Mouse (Mus musculus) lung, postnatal 0 days (tissue): ENCODE results near the gene Elmo2.

ENCODE experiments used
- CTCF ChIP-seq: IDR thresholded peaks from 2 replicates; pipeline ENCODE4 v1.5.1; 2016; ENCODE audit warnings: antibody characterized with exemption, mild to moderate bottlenecking
- EP300 ChIP-seq: IDR thresholded peaks from 2 replicates; pipeline ENCODE4 v1.6.1; 2016; ENCODE audit warnings: antibody characterized with exemption, mild to moderate bottlenecking, control low read depth

- TF ChIP-seq CTCF, result no peak
- TF ChIP-seq EP300, result no peak
These were observed 79.9 kb downstream of the Elmo2 start for GRCm38 (mm10) chr2:165246349-165246748.
